Mouse (Mus musculus) thymus, postnatal 10 days (tissue): ENCODE measurements around the gene Arhgef6.
A peak's percentile ranks its signal among the peaks of the same experiment; 100 is the strongest.

Source experiments
- DNase-seq, 2 experiments: peaks; one replicate each; pipeline ENCODE4 v3.0.0; 2021; ENCODE audit warnings: low spot score in 2 of 2

Gene Arhgef6

GRCm38 (mm10) chrX:57338371-57339211 is at the start of gene Arhgef6:
Arhgef6 (minus strand) TSS chrX:57338729.
- DNase-seq = peak; percentile 24 to 39

GRCm38 (mm10) chrX:57380915-57381314 is 42.4 kb upstream of the Arhgef6 start:
- DNase-seq = no peak

- DNase-seq = no peak
These were observed 40.0 kb upstream of the Arhgef6 start for GRCm38 (mm10) chrX:57378579-57378978.

GRCm38 (mm10) chrX:57377096-57377495 is 38.6 kb upstream of the Arhgef6 start:
- no peak for DNase-seq

GRCm38 (mm10) chrX:57374029-57374428 is 35.5 kb upstream of the Arhgef6 start:
- DNase-seq = no peak

GRCm38 (mm10) chrX:57373543-57373942 is 35.0 kb upstream of the Arhgef6 start:
- DNase-seq = no peak

GRCm38 (mm10) chrX:57372965-57373364 is 34.4 kb upstream of the Arhgef6 start:
- DNase-seq = no peak

GRCm38 (mm10) chrX:57364891-57365569 is 26.5 kb upstream of the Arhgef6 start:
- DNase-seq = no peak

- no peak for DNase-seq
These were observed 20.8 kb upstream of the Arhgef6 start for GRCm38 (mm10) chrX:57359316-57359715.

- DNase-seq = no peak
These were observed 691 bp upstream of the Arhgef6 start for GRCm38 (mm10) chrX:57339220-57339619.

GRCm38 (mm10) chrX:57337582-57337981 is 947 bp downstream of the Arhgef6 start:
- DNase-seq = no peak

GRCm38 (mm10) chrX:57336958-57337357 is 1.6 kb downstream of the Arhgef6 start:
- DNase-seq = peak in 1 of 2 experiments; percentile 3

- DNase-seq = no peak
These were observed 3.2 kb downstream of the Arhgef6 start for GRCm38 (mm10) chrX:57335313-57335712.

- no peak for DNase-seq
These were observed 10.7 kb downstream of the Arhgef6 start for GRCm38 (mm10) chrX:57327668-57328338.

- peak; percentile 34 to 47 for DNase-seq
These were observed 11.9 kb downstream of the Arhgef6 start for GRCm38 (mm10) chrX:57326487-57327221.

- DNase-seq = no peak
These were observed 12.6 kb downstream of the Arhgef6 start for GRCm38 (mm10) chrX:57325861-57326461.

- no peak for DNase-seq
These were observed 13.6 kb downstream of the Arhgef6 start for GRCm38 (mm10) chrX:57324891-57325290.

- DNase-seq = peak; percentile 37 to 45
These were observed 26.5 kb downstream of the Arhgef6 start for GRCm38 (mm10) chrX:57312066-57312465.

GRCm38 (mm10) chrX:57309993-57310392 is 28.5 kb downstream of the Arhgef6 start:
- DNase-seq = peak; percentile 46 to 59

- DNase-seq = no peak
These were observed 31.8 kb downstream of the Arhgef6 start for GRCm38 (mm10) chrX:57306747-57307146.

- peak; percentile 49 to 52 for DNase-seq
These were observed 33.7 kb downstream of the Arhgef6 start for GRCm38 (mm10) chrX:57304784-57305287.
